Mouse (Mus musculus) cortical plate, adult 2 months (tissue): ENCODE results near the gene Cygb. TPM values are rescaled to one million over a fixed set of nuclear protein-coding genes. Genes with fewer than 3 reads are reported as not detected.
A peak's percentile ranks its signal among the peaks of the same experiment; 100 is the strongest.

Source experiments
- H3K27ac ChIP-seq: fragments of 200-500 bp; 2 replicates; pipeline ENCODE4 v1.5.1; 2012; ENCODE audit warnings: low read length, control low read depth, inconsistent platforms; ENCODE audit not compliant: insufficient read depth
- H3K4me1 ChIP-seq: fragments of 200-500 bp; 2 replicates; pipeline ENCODE4 v1.6.1; 2011; ENCODE audit warnings: low read length; ENCODE audit not compliant: control insufficient read depth, insufficient read depth
- H3K4me3 ChIP-seq: fragments of 200-500 bp; 2 replicates; pipeline ENCODE4 v1.5.1; 2011; ENCODE audit warnings: mild to moderate bottlenecking, low read length, control low read depth; ENCODE audit not compliant: insufficient read depth
- CTCF ChIP-seq: fragments of 200-500 bp; IDR thresholded peaks from 2 replicates; pipeline ENCODE4 v1.5.1; 2011; ENCODE audit warnings: mild to moderate bottlenecking, control low read depth, low read length; ENCODE audit not compliant: insufficient read depth; ENCODE audit errors: extremely low read depth
- POLR2A ChIP-seq: fragments of 200-500 bp; IDR thresholded peaks from 2 replicates; pipeline ENCODE4 v1.6.1; 2011; ENCODE audit warnings: mild to moderate bottlenecking, low read length, control low read depth; ENCODE audit not compliant: insufficient read depth; ENCODE audit errors: extremely low read depth
- polyA plus RNA-seq: library from polyadenylated mRNA; depleted of rRNA; stranded (reverse); fragments of >200 nt; gene quantifications from 2 replicates; pipeline ENCODE4 v1.2.3, GENCODE M21; 2012; rRNA removed

Gene Cygb
- 49.6 and 49.8 TPM in 2 replicates for polyA plus RNA-seq

DNA sequence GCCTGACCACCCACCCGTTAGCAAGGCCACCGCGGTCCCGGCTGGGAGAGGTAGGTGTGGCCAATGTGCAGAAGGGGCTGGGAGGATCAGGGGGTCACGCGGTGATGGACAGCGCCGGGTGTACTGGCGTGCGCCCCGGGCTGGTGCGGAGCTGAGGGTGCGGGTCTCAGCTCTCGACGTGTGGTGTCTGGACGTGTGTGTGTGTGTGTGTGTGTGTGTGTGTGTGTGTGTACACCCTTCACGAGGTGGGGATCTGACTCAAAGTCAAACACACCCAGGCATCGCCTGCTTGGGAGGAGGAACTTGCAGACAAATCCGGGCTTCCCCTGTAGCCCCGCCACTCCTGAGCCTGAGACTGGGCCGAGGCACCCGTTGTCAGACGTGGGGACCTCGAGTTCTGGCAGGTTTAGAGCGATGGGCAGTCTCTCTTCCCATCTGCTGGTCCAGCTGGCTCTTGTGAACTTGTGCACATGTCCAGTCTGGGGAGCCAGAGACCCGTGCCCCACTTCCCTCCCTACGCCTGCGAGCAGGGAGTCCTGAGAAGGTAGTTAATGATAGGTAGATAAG lies at the start of gene Cygb:
Cygb (minus strand) TSS at position 59 of the 567 bp plus-strand sequence.
- Histone ChIP-seq H3K4me1 (peaks cover 8% of the 10 kb centered on the region), H3K27ac (peak within 1 kb of the TSS; percentile 81), H3K4me3 (peak within 1 kb of the TSS; percentile 74)
- TF ChIP-seq CTCF (no peak), POLR2A (no peak)

GRCm38 (mm10) chr11:116701377-116701841 lies 47.3 kb upstream of the Cygb start:
- H3K4me3 ChIP-seq, result no peak overlapping the region
- no peak for TF ChIP-seq POLR2A
- TF ChIP-seq CTCF, result no peak
- no peak overlapping the region; the same call in 1 of the 2 replicates for H3K27ac ChIP-seq
- no peaks in the 10 kb centered on the region for H3K4me1 ChIP-seq

- H3K4me3 ChIP-seq, result no peak overlapping the region
- no peaks in the 10 kb centered on the region for H3K4me1 ChIP-seq
- no peak for TF ChIP-seq CTCF
- no peak for TF ChIP-seq POLR2A
- no peak overlapping the region for H3K27ac ChIP-seq
These were observed 43.4 kb upstream of the Cygb start for GRCm38 (mm10) chr11:116697521-116697920.

DNA sequence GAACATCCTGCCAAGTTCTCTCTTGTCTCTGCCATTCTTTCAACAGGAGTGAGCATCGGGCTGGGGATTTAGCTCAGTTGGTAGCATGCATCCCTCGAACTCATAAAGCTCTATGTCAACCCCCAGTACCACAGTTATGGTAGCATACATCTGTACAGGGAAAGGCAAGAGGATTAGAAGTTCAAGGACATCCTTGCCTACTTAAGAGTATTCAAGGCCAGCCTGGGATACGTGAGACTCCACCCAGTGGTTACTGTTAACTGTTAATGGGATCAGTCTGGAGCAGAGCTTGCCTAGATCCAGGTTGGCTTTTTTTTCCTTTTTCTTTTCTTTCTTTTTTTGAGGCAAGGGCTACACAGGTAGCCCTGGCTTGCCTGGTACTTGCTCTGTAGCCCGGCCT lies 42.3 kb upstream of the Cygb start:
- TF ChIP-seq CTCF (no peak), POLR2A (no peak)
- Histone ChIP-seq H3K4me1 (no peaks in the 10 kb centered on the region), H3K4me3 (no peak overlapping the region), H3K27ac (no peak overlapping the region)

DNA sequence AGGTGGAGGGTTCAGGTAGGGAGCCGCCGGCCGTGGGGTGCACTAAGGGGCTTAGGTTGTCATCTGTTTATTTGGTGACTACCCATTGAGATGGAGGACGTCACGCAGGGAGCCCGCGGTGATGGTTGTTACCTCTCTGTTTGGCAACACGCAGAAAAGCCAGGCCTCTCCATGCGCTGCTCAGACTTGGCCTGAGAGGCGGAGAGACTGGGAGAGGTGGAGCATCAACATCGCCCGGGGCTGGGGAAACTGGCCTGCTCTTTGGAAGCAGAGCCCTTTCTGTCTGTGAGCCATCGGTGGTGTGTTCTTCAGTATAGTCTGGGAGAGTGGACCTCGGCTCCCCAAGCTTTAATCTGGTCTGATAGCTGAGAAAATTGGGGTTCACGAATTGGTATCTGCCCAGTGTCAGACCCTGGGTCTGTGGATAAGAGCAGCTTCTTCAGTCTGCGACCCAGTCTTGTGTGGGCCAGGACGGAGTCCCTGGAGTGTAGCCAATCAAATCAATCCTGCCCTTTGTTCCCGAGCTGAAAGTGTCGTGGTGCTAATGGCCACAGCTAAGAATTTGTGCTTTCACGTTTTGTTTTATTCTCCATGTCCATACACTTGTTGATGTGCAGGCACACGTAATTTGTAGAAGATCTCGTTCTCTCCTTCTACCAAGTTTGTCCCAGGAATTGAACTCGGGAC lies 41.2 kb upstream of the Cygb start:
- TF ChIP-seq CTCF (no peak), POLR2A (no peak)
- H3K27ac ChIP-seq, result 0 out of 2 replicates have a peak overlapping the region, but pooled peaks have one; percentile 8
- no peak overlapping the region; the same call in 1 of the 2 replicates for H3K4me3 ChIP-seq
- H3K4me1 ChIP-seq, result no peaks in the 10 kb centered on the region

DNA sequence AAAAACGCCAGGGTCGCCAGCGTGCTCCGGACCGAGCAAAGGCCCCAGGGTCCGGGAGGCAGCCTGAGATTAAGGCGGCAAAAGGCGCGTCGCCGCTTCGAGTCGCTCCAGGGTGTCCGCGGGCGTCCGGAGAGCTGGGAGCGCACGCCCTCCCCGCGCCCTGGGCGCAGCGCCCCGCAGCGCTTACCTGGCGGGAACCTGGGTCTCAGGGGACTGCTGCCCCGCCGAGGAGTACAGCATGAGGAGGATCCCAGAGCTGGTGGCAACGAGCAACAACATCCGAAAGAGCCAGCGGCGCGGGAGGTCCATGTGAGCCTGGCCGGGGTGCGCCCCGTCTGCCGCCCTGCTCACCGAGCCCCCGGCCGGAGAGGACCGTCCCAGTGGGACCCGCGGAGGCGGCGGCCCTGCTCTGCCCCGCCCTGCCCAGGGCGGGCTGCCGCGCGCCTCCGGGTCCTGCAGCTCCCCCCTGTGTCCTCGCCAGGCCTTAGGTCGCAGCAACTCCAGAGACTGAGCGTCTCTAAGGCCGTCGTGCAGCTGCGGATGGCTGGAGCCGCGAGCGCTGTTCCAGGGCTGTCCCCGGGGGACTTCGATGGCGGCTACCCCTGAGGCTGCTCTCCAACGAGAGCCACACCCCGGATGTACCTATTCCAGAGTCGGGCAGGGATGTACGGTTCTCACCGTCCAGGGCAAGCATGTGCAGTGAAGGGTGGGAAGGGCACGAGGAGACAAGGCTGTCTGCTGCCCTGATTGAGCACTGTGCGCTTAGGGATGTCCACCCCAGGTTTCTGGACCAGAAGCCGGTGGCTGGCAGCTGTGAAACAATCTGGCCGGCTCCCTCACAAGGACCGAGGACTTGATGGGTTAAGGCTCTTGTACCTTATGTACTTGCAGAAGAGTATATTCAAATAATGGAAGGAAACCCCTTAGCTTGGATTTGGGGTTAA lies 40.4 kb upstream of the Cygb start:
- H3K27ac ChIP-seq, result peak overlapping the region; percentile 68; the same call in 1 of the 2 replicates
- TF ChIP-seq CTCF (no peak), POLR2A (no peak)
- no peaks in the 10 kb centered on the region for H3K4me1 ChIP-seq
- H3K4me3 ChIP-seq, result peak overlapping the region; percentile 22

- Histone ChIP-seq H3K4me1 (no peaks in the 10 kb centered on the region), H3K4me3 (peak overlapping the region; percentile 22; the same call in 1 of the 2 replicates), H3K27ac (peak overlapping the region; percentile 68; the same call in 1 of the 2 replicates)
- TF ChIP-seq CTCF (no peak), POLR2A (no peak)
These were observed 39.8 kb upstream of the Cygb start for GRCm38 (mm10) chr11:116693899-116694249.

- Histone ChIP-seq H3K27ac (no peak overlapping the region), H3K4me1 (no peaks in the 10 kb centered on the region), H3K4me3 (no peak overlapping the region)
- no peak for TF ChIP-seq CTCF
- no peak for TF ChIP-seq POLR2A
These were observed 36.8 kb upstream of the Cygb start for GRCm38 (mm10) chr11:116690701-116691575.

DNA sequence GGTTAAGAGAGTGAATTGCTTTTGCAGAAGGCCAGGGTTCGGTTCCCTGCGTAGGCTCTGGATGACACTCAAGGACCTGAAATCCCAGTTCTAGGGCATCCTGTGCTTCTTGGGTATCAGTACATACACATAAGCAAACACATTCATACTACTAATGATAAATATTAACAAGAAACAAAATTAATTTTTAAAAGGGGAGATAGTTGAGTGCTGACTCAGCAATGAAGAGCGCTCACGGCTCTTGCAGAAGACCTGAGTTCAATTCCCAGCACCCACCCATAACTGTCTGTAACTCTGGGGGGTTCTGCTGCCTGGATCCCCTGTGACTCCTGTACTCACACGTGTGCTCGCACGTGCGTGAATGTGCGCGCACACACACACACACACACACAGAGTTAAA lies 35.5 kb upstream of the Cygb start:
- H3K27ac ChIP-seq, result no peak overlapping the region
- H3K4me3 ChIP-seq, result no peak overlapping the region
- TF ChIP-seq CTCF (no peak), POLR2A (no peak)
- H3K4me1 ChIP-seq, result no peaks in the 10 kb centered on the region
